Mouse (Mus musculus) G1E (cell line): ENCODE data around the gene Cstb. TPM values are rescaled to one million over a fixed set of nuclear protein-coding genes. Genes with fewer than 3 reads are reported as not detected.

Source experiments
- ATAC-seq: 2 replicates; pipeline ENCODE4 v1.8.0; 2016; ENCODE audit warnings: mild to moderate bottlenecking; ENCODE audit not compliant: insufficient number of reproducible peaks, poor library complexity, low FRiP score, severe bottlenecking; ENCODE audit errors: extremely low read depth
- DNase-seq: peaks from one replicate; pipeline ENCODE4 v3.0.0; 2012; ENCODE audit warnings: low spot score
- H3K27me3 ChIP-seq: 2 replicates; pipeline ENCODE4 v1.6.1; 2012; ENCODE audit warnings: mild to moderate bottlenecking, low read length, inconsistent platforms; ENCODE audit not compliant: insufficient read depth
- H3K36me3 ChIP-seq: replicated peaks from 2 replicates; pipeline ENCODE3; 2012; ENCODE audit warnings: mild to moderate bottlenecking, inconsistent platforms
- H3K4me1 ChIP-seq: 2 replicates; pipeline ENCODE4 v1.6.1; 2012; ENCODE audit warnings: low read depth, low read length, inconsistent platforms, mixed read lengths; ENCODE audit not compliant: insufficient read depth
- H3K4me3 ChIP-seq: 2 replicates; pipeline ENCODE4 v1.5.1; 2012; ENCODE audit warnings: low read depth, mild to moderate bottlenecking, inconsistent platforms, low read length, moderate library complexity, mixed read lengths
- H3K9me3 ChIP-seq: replicated peaks from 2 replicates; pipeline ENCODE4 v1.6.1; 2012; ENCODE audit warnings: inconsistent platforms
- CTCF ChIP-seq: IDR thresholded peaks from 2 replicates; pipeline ENCODE4 v1.5.1; 2012; ENCODE audit warnings: low read depth, low read length, inconsistent platforms, mixed read lengths
- GATA1 ChIP-seq: IDR thresholded peaks from 2 replicates; pipeline ENCODE4 v1.6.1; 2012; ENCODE audit warnings: borderline replicate concordance, low read length, inconsistent platforms, mixed read lengths
- GATA2 ChIP-seq: IDR thresholded peaks from 2 replicates; pipeline ENCODE4 v1.6.1; 2012; ENCODE audit warnings: low read depth, low read length, inconsistent platforms, borderline replicate concordance
- POLR2AphosphoS5 ChIP-seq: IDR thresholded peaks from 2 replicates; pipeline ENCODE4 v1.6.1; 2012; ENCODE audit warnings: low read depth, low read length, inconsistent platforms; ENCODE audit not compliant: insufficient replicate concordance
- TAL1 ChIP-seq: conservative IDR thresholded peaks from 2 replicates; pipeline ENCODE4 v1.6.1; 2012; ENCODE audit warnings: low read depth, low read length, inconsistent platforms, mixed read lengths
- polyA plus RNA-seq: library from polyadenylated mRNA; stranded (reverse); fragments of >175 nt; gene quantifications from 2 replicates; pipeline ENCODE4 v1.2.3, GENCODE M21; 2012
- total RNA-seq, 2 experiments: library from RNA; stranded (forward) in 1 of 2; stranded (reverse) in 1 of 2; fragments of 200-1000 nt in 1 of 2; fragments of >200 nt in 1 of 2; fragmentation: Nextera tagmentation in 1 of 2; gene quantifications; 2 replicates each; pipeline ENCODE4 v1.2.3; 2014 to 2017

Gene Cstb
- total and polyA plus RNA-seq, 3 experiments, result 40.3 to 260 (median 47.1) TPM

GRCm38 (mm10) chr10:78402301-78402922, 23.1 kb upstream of the Cstb start:
- Histone ChIP-seq H3K27me3 (no peaks in the 10 kb centered on the region), H3K36me3 (peaks cover 90% of the 10 kb centered on the region), H3K4me3 (no peak overlapping the region; the same call in 1 of the 2 replicates), H3K9me3 (no peaks in the 10 kb centered on the region), H3K4me1 (peaks cover 99% of the 10 kb centered on the region)
- ATAC-seq, result no peak
- no peak for DNase-seq
- TF ChIP-seq POLR2AphosphoS5 (no peak), GATA2 (no peak), CTCF (no peak), GATA1 (no peak), TAL1 (no peak)

- peaks cover 96% of the 10 kb centered on the region for H3K4me1 ChIP-seq
- peak; percentile 86 for DNase-seq
Observed at GRCm38 (mm10) chr10:78406152-78406551, 19.3 kb upstream of the Cstb start.

GRCm38 (mm10) chr10:78407132-78407531, 18.3 kb upstream of the Cstb start:
- no peaks in the 10 kb centered on the region for H3K27me3 ChIP-seq
- peak overlapping the region; percentile 56; the same call in 1 of the 2 replicates for H3K4me3 ChIP-seq
- TF ChIP-seq TAL1 (no peak), CTCF (no peak), GATA2 (no peak), POLR2AphosphoS5 (no peak), GATA1 (no peak)
- H3K4me1 ChIP-seq, result peaks cover 91% of the 10 kb centered on the region
- DNase-seq, result no peak
- H3K36me3 ChIP-seq, result peaks cover 91% of the 10 kb centered on the region
- H3K9me3 ChIP-seq, result no peaks in the 10 kb centered on the region
- no peak for ATAC-seq

More at GRCm38 (mm10) chr10:78406152-78406551, 19.3 kb upstream of the Cstb start:
- no peak for TF ChIP-seq GATA1
- 0 out of 2 replicates have a peak, but pooled peaks have one; percentile 39 for TF ChIP-seq POLR2AphosphoS5
- peak; percentile 31; the same call in 1 of the 2 replicates for TF ChIP-seq TAL1
- H3K27me3 ChIP-seq, result no peaks in the 10 kb centered on the region
- ATAC-seq, result peak; percentile 78
- peak overlapping the region; percentile 52; the same call in 1 of the 2 replicates for H3K4me3 ChIP-seq
- H3K36me3 ChIP-seq, result peaks cover 98% of the 10 kb centered on the region
- H3K9me3 ChIP-seq, result no peaks in the 10 kb centered on the region

GRCm38 (mm10) chr10:78409035-78409788, 16.3 kb upstream of the Cstb start:
- Histone ChIP-seq H3K4me3 (no peak overlapping the region), H3K27me3 (no peaks in the 10 kb centered on the region), H3K4me1 (peaks cover 79% of the 10 kb centered on the region), H3K36me3 (peaks cover 70% of the 10 kb centered on the region), H3K9me3 (no peaks in the 10 kb centered on the region)
- DNase-seq (no peak), ATAC-seq (no peak)
- TF ChIP-seq TAL1, result no peak
- no peak for TF ChIP-seq POLR2AphosphoS5

GRCm38 (mm10) chr10:78411851-78412250, 13.6 kb upstream of the Cstb start:
- TF ChIP-seq GATA1 (no peak), POLR2AphosphoS5 (no peak)
- ATAC-seq (no peak), DNase-seq (no peak)
- Histone ChIP-seq H3K4me1 (peaks cover 56% of the 10 kb centered on the region), H3K27me3 (no peaks in the 10 kb centered on the region; the same call in 1 of the 2 replicates), H3K36me3 (peaks cover 45% of the 10 kb centered on the region), H3K4me3 (peak overlapping the region; percentile 97), H3K9me3 (no peaks in the 10 kb centered on the region)

GRCm38 (mm10) chr10:78412319-78413151, 12.9 kb upstream of the Cstb start, which contains the start of gene Rrp1:
TSS of gene Rrp1 (minus strand) at chr10:78413043.
- peak; percentile 87 for DNase-seq
- peak; percentile 81 for ATAC-seq
- TF ChIP-seq TAL1 (no peak), CTCF (peak; percentile 100), GATA2 (no peak)
- Histone ChIP-seq H3K4me3 (peak within 1 kb of the TSS; percentile 97), H3K9me3 (no peaks in the 10 kb centered on the region), H3K27me3 (no peaks in the 10 kb centered on the region; the same call in 1 of the 2 replicates), H3K36me3 (peaks cover 38% of the 10 kb centered on the region), H3K4me1 (peaks cover 55% of the 10 kb centered on the region)
